Mouse (Mus musculus): ENCODE data around the gene Slc7a10.

Gene Slc7a10

GRCm38 (mm10) chr7:35185889-35186569 lies at the start of gene Slc7a10:
Slc7a10 (plus strand) TSS chr7:35186385.
- no peaks in the 10 kb centered on the region for H3K36me3 ChIP-seq (ENCODE audit: control insufficient read depth, insufficient read depth, low read length, poor library complexity, severe bottlenecking)
- no peaks in the 10 kb centered on the region; the same call in 1 of the 2 replicates for H3K27me3 ChIP-seq (ENCODE audit: control insufficient read depth, insufficient read depth, low read length, poor library complexity, severe bottlenecking)
- no peak for DNase-seq (ENCODE audit: low read depth, low spot score)

- DNase-seq (ENCODE audit: low read depth, low spot score) = no peak
- Histone ChIP-seq H3K36me3 (ENCODE audit: control insufficient read depth, insufficient read depth, low read length, poor library complexity, severe bottlenecking) (no peaks in the 10 kb centered on the region), H3K27me3 (ENCODE audit: control insufficient read depth, insufficient read depth, low read length, poor library complexity, severe bottlenecking) (no peaks in the 10 kb centered on the region)
These were observed 48.7 kb upstream of the Slc7a10 start for GRCm38 (mm10) chr7:35137524-35137923.

GRCm38 (mm10) chr7:35138481-35138880 lies 47.7 kb upstream of the Slc7a10 start:
- no peak for DNase-seq (ENCODE audit: low read depth, low spot score)
- Histone ChIP-seq H3K27me3 (ENCODE audit: control insufficient read depth, insufficient read depth, low read length, poor library complexity, severe bottlenecking) (no peaks in the 10 kb centered on the region), H3K36me3 (ENCODE audit: control insufficient read depth, insufficient read depth, low read length, poor library complexity, severe bottlenecking) (no peaks in the 10 kb centered on the region)

GRCm38 (mm10) chr7:35139880-35140279 lies 46.3 kb upstream of the Slc7a10 start:
- Histone ChIP-seq H3K36me3 (ENCODE audit: control insufficient read depth, insufficient read depth, low read length, poor library complexity, severe bottlenecking) (no peaks in the 10 kb centered on the region), H3K27me3 (ENCODE audit: control insufficient read depth, insufficient read depth, low read length, poor library complexity, severe bottlenecking) (no peaks in the 10 kb centered on the region)
- DNase-seq (ENCODE audit: low read depth, low spot score) = no peak

- H3K27me3 ChIP-seq (ENCODE audit: control insufficient read depth, insufficient read depth, low read length, poor library complexity, severe bottlenecking) = no peaks in the 10 kb centered on the region
- DNase-seq (ENCODE audit: low read depth, low spot score) = no peak
- no peaks in the 10 kb centered on the region for H3K36me3 ChIP-seq (ENCODE audit: control insufficient read depth, insufficient read depth, low read length, poor library complexity, severe bottlenecking)
These were observed 44.7 kb upstream of the Slc7a10 start for GRCm38 (mm10) chr7:35141519-35141918.

- H3K36me3 ChIP-seq (ENCODE audit: control insufficient read depth, insufficient read depth, low read length, poor library complexity, severe bottlenecking) = no peaks in the 10 kb centered on the region
- no peaks in the 10 kb centered on the region for H3K27me3 ChIP-seq (ENCODE audit: control insufficient read depth, insufficient read depth, low read length, poor library complexity, severe bottlenecking)
- DNase-seq (ENCODE audit: low read depth, low spot score) = no peak
These were observed 43.7 kb upstream of the Slc7a10 start for GRCm38 (mm10) chr7:35142522-35142921.

GRCm38 (mm10) chr7:35143864-35144618 lies 42.1 kb upstream of the Slc7a10 start:
- Histone ChIP-seq H3K27me3 (ENCODE audit: control insufficient read depth, insufficient read depth, low read length, poor library complexity, severe bottlenecking) (no peaks in the 10 kb centered on the region), H3K36me3 (ENCODE audit: control insufficient read depth, insufficient read depth, low read length, poor library complexity, severe bottlenecking) (no peaks in the 10 kb centered on the region)
- no peak for DNase-seq (ENCODE audit: low read depth, low spot score)

- H3K27me3 ChIP-seq (ENCODE audit: control insufficient read depth, insufficient read depth, low read length, poor library complexity, severe bottlenecking) = no peaks in the 10 kb centered on the region
These were observed 41.1 kb upstream of the Slc7a10 start for GRCm38 (mm10) chr7:35145068-35145467.

GRCm38 (mm10) chr7:35146269-35146668 lies 39.9 kb upstream of the Slc7a10 start:
- no peaks in the 10 kb centered on the region for H3K36me3 ChIP-seq (ENCODE audit: control insufficient read depth, insufficient read depth, low read length, poor library complexity, severe bottlenecking)
- no peaks in the 10 kb centered on the region for H3K27me3 ChIP-seq (ENCODE audit: control insufficient read depth, insufficient read depth, low read length, poor library complexity, severe bottlenecking)
- DNase-seq (ENCODE audit: low read depth, low spot score) = no peak

More at GRCm38 (mm10) chr7:35145068-35145467, 41.1 kb upstream of the Slc7a10 start:
- no peak for DNase-seq (ENCODE audit: low read depth, low spot score)
- no peaks in the 10 kb centered on the region for H3K36me3 ChIP-seq (ENCODE audit: control insufficient read depth, insufficient read depth, low read length, poor library complexity, severe bottlenecking)

- DNase-seq (ENCODE audit: low read depth, low spot score) = no peak
- no peaks in the 10 kb centered on the region for H3K36me3 ChIP-seq (ENCODE audit: control insufficient read depth, insufficient read depth, low read length, poor library complexity, severe bottlenecking)
These were observed 36.4 kb upstream of the Slc7a10 start for GRCm38 (mm10) chr7:35149616-35150433.

GRCm38 (mm10) chr7:35150860-35151259 lies 35.3 kb upstream of the Slc7a10 start:
- Histone ChIP-seq H3K36me3 (ENCODE audit: control insufficient read depth, insufficient read depth, low read length, poor library complexity, severe bottlenecking) (no peaks in the 10 kb centered on the region), H3K27me3 (ENCODE audit: control insufficient read depth, insufficient read depth, low read length, poor library complexity, severe bottlenecking) (no peaks in the 10 kb centered on the region)
- no peak for DNase-seq (ENCODE audit: low read depth, low spot score)

More at GRCm38 (mm10) chr7:35149616-35150433, 36.4 kb upstream of the Slc7a10 start:
- no peaks in the 10 kb centered on the region for H3K27me3 ChIP-seq (ENCODE audit: control insufficient read depth, insufficient read depth, low read length, poor library complexity, severe bottlenecking)

- Histone ChIP-seq H3K27me3 (ENCODE audit: control insufficient read depth, insufficient read depth, low read length, poor library complexity, severe bottlenecking) (no peaks in the 10 kb centered on the region), H3K36me3 (ENCODE audit: control insufficient read depth, insufficient read depth, low read length, poor library complexity, severe bottlenecking) (no peaks in the 10 kb centered on the region)
- DNase-seq (ENCODE audit: low read depth, low spot score) = no peak
These were observed 31.7 kb upstream of the Slc7a10 start for GRCm38 (mm10) chr7:35154449-35154848.

GRCm38 (mm10) chr7:35156561-35157477 lies 29.4 kb upstream of the Slc7a10 start:
- no peaks in the 10 kb centered on the region for H3K27me3 ChIP-seq (ENCODE audit: control insufficient read depth, insufficient read depth, low read length, poor library complexity, severe bottlenecking)
- peak; percentile 7 for DNase-seq (ENCODE audit: low read depth, low spot score)
- H3K36me3 ChIP-seq (ENCODE audit: control insufficient read depth, insufficient read depth, low read length, poor library complexity, severe bottlenecking) = no peaks in the 10 kb centered on the region

GRCm38 (mm10) chr7:35157512-35157911 lies 28.7 kb upstream of the Slc7a10 start:
- DNase-seq (ENCODE audit: low read depth, low spot score) = no peak
- no peaks in the 10 kb centered on the region for H3K27me3 ChIP-seq (ENCODE audit: control insufficient read depth, insufficient read depth, low read length, poor library complexity, severe bottlenecking)
- no peaks in the 10 kb centered on the region for H3K36me3 ChIP-seq (ENCODE audit: control insufficient read depth, insufficient read depth, low read length, poor library complexity, severe bottlenecking)

All from splenic B cell, adult 2 months (primary cell).